Mouse (Mus musculus): ENCODE results near the gene Hacd2.

The Hacd2 gene

DNA sequence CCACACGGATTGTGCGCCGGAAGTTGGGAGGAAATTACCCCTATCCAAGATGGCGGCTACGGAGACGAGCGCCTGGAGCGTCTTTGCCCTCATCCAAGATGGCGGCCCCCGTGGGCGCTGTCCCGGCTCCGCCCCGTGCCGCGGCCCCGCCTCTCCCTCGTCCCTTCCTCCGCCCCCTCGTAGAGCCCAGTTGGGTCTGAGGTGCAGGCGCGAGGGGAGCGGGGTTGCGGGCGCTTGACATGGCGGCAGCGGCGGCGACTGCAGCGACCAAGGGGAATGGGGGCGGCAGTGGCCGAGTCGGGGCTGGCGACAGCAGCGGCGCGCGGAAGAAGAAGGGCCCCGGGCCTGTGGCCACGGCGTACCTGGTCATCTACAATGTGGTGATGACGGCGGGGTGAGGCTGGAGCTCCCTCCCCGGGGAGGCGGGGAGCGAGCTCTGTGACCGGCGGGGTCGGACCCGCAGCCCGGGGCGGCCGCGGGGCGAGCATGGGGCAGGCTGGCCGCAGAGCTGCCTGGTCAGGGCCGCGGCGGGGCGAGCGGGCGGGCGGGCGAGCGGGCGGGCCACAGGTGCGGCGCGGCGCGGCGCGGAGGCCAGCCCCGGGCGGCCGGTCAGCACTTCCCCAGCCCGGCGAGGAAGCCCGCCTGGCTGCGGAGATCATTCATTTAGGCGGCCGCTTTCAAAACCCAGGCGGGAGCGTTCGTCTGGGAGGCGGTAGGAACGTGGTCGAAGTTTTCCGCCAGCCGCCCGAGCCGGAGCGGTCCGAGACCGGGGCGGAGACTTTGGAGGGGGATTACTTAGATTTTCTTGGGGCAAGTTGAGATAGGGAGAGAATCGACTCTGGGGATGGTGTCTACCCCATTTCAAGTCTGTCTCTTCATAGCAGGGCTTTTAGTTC is at the start of gene Hacd2:
Gene Hacd2, plus strand, starts transcription at position 187 of the 896 bp plus-strand sequence.
- peak; percentile 97 for DNase-seq

DNA sequence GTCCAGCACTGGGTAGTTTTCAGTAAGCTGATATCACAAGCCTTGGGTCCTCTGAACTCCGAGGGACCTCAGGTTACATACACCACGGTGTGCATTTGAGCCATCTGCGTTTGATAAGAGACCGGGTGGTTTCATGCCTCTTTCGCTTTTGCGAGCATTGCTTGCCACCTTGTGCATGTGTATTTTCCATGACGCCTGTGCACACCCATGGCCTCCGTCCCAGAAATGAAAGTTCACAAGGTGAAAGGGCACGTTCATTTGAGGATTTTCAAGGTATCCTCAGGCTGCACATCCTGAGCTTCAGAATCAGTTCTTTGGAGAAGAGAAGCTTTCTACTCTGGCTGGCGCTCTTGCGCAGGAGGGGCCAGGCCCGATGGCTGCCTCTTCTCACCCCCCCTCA is 49.8 kb upstream of the Hacd2 start:
- no peak for DNase-seq

DNA sequence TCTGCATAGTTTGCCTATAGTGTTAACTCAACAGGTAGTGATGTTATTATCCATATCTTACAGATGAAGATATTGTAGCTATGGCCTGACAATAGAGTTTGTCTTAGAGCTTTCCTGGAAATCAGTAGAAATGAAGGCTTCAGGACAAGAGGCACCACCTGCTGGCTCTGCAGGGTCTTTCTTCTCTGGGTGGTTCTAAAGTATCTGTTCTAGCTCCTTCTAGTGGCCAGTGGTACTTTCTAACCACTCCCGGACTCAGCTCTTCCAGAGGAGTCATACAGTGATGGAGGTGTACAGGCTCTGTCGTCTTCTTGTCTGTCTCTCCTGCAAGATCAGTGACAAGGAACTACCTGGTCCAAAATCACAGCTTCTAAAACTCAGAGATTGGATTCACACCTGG is 46.7 kb upstream of the Hacd2 start:
- peak in 1 of 2 experiments; percentile 23 for DNase-seq

DNA sequence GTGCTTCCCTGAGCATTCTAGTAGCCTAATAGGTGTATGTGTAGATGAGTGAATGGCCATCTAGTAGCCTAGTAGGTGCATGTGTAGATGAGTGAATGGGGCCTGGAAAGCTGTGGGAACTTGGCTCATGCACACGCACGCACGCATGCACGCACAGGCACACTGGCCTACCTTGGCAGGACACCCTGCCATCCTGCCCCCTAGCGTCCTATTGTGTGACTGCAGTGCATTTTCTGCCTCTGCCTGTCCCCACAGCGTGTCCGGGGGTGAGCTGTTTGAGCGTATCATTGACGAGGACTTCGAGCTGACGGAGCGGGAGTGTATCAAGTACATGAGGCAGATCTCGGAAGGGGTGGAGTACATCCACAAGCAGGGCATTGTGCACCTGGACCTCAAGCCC is 45.6 kb upstream of the Hacd2 start:
- peak in 1 of 2 experiments; percentile 46 for DNase-seq

DNA sequence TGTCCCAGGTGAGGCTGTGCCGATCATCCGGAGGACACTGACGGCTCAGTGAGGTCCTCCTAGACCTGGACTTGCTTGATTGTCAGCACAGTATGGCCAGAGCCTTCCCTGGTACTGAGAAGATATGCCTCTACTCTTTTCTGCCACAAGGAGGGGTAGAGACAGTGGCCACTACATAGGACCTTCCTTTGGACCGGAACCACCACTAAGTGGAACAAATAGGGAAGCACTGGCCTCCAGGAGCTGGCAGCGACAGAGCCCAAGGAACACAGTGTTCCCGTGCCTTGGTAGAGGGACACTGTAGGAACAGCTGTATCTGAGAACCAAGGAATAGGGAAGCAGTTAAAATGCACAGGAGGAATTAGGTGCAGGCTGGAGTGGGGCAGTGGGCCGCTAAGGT is 44.2 kb upstream of the Hacd2 start:
- DNase-seq: no peak

DNA sequence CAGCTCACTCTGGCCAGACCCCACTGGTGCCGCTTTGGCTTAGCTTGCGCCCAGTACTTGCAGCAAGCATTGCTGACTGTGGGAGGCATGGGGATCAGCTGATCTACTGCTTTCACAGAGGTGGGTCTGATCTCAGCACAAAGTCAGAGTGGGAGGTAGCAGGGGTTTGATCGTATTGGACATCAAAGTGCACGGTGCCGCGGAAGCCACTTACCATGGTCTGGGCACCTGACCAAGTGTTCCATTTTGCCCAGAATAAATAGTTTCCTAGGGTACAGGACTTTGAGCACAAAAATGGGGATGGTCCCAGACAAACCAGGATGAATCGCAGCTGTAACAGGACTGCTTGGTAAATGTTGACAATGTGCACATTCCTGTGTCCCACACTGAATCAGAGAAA is 41.2 kb upstream of the Hacd2 start:
- no peak for DNase-seq

DNA sequence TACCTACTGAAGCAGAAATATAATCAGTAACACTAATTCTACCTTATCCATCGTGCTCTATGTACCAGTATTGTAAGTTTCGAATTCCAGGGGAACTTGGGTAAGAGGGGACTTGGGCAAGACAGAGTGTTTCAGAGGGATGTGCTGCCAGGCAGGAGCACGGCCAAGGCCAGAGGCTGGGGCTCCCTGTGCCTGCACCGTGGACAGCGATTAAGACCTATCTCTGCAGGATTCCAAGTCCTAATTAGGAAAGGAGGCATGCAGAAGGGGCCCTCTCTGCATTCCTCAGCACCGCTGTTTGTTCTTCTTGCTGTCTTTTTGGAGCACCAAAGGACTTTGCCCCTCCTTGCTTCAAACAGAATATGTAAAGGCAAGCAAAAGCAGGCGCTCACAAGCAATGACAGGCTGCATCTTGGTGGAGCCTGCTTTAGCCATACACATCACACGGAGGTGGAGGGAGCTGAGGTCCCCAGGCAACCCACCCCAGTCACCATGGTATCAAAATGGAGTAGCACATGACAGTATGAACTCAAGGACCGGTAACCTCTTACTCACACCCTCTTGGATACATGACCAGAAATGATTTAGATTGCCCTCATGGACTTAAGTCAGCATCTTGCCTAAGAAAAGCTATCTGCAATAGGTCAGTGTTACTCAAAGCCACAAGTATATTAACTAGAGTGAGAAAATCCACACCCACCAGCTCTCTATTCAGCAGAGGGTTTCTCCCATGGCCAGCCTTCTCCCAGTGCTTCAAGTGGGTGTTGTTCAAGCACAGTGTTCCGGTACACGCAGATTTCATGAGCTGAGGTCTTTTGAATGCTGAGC is 37.8 kb upstream of the Hacd2 start:
- DNase-seq: no peak

DNA sequence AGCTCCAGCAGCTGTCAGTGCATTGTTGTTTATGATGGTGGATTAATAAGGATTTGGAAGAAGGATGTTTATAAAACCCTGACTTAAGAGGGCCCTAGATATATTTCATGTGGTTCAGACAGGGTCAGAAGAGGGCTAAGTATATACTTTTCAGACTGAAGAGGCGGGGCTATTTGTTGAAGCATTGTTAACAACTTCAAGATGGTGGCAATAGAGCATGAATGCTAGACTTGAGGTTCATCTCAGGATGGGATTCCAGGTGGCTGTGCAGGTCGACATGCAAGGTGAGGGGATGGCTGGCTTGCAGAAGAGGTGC is 37.2 kb upstream of the Hacd2 start:
- no peak for DNase-seq

DNA sequence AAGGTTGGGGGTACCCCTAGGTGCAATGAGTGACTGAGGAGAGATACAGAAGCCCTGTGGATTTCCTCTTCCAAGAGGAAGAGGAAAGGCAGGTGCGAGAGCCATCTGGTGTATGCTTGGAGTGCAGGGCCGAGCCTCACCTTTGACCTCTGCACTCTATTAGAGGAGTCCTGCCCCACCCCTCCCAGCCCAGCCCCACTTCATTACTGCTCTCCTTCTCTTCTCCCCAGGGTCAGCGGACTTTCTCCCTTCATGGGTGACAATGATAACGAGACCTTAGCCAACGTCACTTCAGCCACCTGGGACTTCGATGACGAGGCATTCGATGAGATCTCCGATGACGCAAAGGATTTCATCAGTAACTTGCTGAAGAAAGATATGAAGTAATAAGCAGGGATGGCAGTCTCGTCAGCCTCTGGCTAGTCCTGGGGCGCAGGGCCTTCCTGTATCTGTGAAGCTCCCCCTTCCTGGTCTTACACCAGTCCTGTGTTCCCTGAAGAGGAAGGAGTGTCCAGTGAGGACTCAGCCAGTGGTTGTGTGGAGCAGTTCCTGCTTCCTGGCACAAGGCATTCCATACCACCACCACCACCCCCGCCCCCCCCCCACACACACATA is 35.9 kb upstream of the Hacd2 start:
- DNase-seq: no peak

DNA sequence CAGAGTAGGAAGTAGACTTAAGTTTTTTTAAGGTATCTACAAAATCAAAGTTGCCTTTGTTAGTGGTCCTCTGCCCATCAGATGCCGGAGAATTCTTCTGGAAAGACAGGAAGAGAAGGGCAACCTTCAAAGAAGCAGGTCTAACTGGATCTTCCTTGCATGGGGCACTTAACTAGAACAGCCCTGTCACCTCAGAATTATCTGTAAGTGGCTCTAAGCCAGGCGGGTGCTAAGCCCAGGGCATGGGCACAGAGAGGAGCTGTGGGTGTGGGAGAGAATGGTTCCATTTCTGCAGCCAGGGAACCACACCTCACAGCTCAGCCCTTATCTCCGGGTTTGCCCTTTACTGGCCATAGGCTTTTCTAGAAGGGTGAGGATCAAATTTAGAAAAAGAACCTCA is 30.9 kb upstream of the Hacd2 start:
- no peak for DNase-seq

DNA sequence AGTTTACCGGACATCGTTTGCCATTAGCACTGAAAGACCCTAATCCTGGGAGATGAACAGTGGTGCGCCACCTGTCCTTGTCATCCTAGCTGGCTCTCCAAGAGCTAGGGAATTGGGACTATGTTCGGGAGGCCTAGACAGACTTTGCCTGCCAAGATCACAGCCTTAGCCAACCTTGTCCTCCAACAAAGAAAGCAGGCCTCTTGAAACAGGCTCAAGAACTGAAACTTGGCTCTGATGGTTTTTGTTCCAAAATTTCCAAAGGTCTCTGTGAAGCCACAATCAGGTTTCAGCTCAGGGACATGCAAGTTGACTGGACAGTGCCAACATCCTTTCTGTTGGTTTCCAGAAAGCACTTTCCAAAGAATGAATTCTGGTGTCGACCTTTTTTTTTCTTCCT is 29.4 kb upstream of the Hacd2 start:
- DNase-seq: no peak

DNA sequence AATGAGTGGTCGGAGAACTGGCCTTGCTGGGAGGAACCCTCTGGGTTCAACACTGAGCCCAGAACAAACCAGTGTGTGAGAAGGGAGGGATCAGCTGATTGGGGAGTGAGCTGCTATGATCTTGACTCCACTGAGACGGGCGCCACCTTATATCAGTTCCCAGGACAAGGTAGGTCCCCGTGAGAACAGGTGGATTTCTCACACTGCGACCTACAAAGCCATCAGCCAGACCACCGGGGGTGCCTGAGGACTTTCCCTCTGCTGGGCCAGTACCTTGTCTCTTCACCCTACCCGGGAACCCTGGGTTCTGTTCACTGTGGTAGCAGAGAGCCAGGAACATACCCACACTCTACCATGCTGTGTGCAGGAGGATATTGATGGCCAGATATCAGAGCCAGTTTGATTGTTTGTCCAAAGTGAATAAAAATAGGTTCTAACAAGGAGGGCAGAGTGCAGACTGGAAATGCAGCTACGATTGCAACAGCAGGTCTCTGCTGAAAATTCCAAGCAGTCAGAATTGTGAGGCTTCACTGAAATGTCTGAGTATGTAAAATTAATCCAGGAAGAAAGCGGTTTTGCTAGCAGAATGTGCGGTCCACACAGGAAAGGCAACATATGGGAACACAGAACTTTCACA is 28.4 kb upstream of the Hacd2 start:
- DNase-seq: no peak

DNA sequence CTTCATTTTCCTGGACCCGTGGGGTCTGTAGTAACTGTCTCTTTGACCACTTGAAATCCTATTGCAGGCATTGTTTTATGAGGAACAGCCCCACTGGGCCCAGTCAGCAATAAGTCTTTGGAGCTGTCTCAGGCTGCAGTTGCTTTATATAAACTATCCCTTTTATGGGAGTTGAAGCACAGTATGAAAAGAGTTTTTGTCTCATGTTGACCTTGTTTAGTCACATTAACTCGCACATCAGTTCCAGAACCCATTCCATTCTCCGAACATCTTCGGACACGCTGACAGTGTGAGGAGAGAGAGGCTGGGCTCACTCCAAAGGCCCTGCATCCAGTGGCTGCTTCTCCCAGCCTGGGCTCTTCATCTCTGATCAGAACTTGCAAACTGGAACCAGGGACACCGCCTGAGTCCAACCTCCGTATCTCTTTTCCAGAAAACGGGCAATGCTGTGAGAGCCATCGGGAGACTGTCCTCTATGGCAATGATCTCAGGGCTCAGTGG is 27.5 kb upstream of the Hacd2 start:
- DNase-seq: peak; percentile 41 to 58

DNA sequence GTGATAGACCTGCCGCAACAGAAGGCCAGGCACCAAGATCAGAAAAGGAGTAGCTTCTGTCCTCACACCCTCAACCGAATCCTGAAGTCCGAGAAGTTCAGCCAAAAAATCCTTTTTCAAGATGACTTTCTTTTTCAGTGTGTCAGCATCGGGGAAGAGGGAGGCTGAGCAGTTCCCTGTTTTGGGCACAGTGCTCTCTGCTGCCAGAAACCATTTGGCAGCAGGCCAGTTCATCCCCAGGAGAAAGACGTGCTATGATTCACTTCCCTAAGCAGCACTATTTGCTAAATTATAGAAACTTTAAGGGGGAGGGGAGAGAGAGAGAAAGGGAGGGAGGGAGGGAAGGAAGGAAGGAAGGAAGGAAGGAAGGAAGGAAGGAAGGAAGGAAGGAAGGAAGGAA is 26.1 kb upstream of the Hacd2 start:
- DNase-seq: peak; percentile 63 to 86

DNA sequence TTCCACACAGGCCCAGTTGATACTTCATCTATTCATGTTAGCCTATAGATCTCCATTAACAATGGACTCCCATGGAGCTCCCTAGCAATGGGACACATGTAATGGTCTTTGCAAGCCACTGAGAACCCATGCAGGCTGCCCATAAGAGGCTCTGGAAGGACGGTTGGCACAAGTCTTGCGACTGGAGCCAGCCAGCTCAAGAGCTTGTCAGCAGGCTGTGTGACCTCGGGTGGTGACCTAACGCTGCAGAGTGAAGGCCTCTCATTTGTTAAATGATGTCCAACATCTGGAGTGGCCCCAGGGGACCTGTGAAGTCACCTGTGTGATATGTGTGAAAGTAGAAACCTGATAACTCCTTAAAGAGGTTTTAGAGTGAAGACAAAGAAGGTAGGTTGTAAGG is 25.2 kb upstream of the Hacd2 start:
- no peak for DNase-seq

DNA sequence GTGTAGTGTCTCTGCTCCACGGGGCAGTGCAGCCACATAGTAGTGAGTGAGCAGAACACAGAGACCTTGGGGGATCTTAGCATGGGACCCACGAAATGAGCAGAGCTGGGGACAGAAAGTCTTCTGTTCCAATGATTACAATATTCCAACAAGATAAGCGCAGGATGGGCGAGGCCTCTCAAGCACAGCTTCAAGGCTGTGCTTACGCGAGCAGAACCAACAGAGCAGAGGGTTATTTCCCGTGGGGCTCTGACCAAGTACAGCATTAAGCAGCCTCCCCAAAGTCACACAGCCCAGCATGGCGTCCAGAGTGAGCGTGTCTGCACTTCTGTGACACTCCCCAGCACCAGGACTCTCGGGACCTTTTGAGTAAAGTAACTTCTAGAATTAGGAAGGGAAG is 24.7 kb upstream of the Hacd2 start:
- no peak for DNase-seq

DNA sequence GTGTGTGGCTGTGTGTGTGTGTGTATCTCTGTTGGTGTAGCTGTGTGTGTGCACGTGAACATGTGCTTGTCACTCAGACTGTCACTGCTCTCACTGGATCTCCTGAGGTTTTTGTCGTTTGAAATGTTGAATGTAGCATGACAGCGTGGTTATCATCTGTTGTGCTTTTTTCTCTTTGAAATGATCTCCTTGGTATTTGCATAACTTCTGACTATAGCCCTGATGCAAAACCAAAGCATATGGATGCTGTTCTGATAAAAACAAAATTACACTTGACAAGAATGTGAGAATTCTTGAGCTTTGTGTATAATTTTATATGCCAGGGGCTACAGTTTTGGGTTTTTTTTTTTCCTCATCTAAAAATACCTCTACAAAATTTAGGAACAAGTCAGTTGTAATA is 23.2 kb upstream of the Hacd2 start:
- no peak for DNase-seq

DNA sequence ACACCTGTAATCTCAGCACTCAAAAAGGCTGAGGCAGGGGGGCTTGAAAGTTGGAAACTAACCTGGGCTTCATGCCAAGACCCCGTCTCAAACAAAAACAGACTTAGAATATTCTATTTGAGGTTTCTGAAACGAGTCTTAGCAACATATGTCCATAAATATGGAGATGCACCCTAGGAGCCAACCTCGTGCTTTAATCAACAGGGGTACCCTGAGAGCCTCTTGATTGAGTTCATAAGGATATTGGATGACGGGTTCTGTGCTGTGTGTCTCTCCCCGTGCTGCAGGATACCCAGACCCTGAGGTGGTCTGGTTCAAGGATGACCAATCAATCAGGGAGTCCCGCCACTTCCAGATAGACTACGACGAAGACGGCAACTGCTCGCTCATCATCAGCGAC is 22.2 kb upstream of the Hacd2 start:
- no peak for DNase-seq

DNA sequence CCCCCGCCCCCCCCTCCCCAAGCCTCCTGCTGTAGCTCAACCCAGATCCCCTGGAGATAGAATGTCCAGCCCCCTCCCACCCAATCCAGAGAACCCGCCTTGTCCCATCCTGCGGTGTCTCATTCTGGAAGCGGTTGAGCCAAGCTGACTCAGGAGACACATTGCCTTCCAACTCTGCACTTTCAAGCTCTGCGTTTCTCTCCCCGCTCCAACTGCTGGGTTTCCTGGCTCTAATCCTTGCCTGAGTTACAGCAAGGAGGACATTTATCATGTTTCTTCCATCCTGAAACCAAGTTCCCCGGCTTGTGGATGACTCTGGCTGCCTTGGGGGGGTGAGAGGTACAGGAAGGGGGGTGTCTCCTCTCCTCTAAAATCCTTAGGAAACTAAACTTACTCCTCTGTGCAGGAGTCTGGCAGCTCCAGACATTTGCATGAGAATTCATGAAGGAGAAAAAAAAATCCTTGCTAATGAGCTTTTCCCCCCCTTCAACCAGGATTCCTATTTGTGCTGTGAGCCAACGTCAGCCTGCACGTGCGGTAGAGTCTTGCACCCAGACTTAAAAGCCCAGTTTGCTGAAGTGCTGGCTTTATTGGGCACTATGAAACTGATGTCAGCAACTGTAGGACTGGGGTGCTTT is 21.2 kb upstream of the Hacd2 start:
- no peak for DNase-seq

DNA sequence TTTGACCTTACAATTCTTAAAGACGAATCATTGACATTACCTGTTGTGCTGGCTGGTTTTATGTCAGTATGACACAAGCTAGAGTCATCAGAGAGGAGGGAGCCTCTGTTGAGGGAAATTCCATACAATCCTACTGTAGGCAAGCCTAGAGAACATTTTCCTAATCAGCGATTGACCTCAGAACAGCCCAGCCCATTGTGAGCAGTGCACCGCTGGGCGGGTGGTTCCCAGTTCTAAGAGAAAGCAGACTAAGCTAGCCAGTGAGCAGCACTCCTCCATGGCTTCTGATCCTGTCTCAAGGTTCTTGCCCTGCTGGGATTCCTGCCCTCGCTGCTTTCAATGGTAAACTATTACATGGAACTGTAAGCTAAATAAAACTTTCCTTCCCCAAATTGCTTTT is 17.9 kb upstream of the Hacd2 start:
- DNase-seq: no peak

DNA sequence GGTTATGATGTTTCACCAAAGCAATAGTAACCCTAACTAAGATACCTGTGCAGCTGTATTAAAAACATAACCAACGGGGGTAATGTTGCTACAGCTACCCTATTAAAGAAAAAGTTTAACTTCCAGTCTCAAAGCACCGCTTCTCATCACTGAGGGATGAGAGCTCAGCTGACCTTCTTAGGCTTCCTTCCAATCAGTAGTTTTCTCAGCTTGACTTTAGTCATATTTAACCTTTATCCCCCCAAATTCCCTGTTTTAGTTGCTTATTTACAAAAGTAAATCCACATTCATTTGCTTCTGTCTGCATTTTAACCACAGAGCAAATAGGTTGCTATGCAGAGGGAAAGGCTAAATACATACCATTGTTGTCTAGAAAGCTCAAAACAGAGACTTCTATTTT is 17.5 kb upstream of the Hacd2 start:
- DNase-seq: no peak

DNA sequence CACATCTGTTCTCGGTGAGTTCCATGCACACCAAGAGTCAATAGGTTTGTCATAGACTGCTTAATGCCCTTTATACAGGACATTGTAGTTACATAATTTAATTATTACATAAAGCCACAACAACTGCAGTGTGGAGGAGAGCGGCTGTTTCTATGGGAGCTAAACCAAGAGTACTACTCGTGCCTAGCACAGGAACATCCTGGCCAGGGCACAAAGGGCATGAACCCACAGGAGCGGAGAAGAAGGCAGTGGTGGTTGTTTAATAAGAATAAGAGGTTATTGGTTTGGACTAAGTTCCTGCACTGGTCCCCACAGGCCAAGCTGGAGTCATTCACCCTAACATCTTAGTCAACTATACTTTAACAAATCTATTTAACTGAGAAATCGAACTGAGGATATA is 16.0 kb upstream of the Hacd2 start:
- no peak for DNase-seq

DNA sequence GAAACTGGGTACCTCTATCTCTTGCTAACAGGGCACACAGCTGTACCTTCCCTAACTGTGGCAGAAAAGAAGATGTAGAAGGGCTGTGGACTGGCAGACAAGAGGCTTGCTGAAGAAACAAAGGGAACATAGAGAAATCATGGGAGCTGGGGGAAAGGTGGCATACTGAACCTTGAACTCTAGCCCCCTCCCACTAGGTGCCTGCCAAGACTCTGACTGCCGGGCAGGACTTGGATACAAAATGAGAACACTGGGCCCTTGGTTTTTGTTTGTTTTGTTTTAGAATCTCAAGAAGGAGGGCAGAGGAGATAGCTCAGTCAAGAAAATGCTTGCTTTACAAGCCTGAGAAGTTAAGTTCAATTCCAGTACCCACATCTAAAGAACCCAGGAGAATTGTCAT is 14.9 kb upstream of the Hacd2 start:
- no peak for DNase-seq

All from lung, postnatal 4 days (tissue).